Mouse (Mus musculus): Measurements from ENCODE around the gene Tbc1d2.
A peak's percentile ranks its signal among the peaks of the same experiment; 100 is the strongest.

DNA sequence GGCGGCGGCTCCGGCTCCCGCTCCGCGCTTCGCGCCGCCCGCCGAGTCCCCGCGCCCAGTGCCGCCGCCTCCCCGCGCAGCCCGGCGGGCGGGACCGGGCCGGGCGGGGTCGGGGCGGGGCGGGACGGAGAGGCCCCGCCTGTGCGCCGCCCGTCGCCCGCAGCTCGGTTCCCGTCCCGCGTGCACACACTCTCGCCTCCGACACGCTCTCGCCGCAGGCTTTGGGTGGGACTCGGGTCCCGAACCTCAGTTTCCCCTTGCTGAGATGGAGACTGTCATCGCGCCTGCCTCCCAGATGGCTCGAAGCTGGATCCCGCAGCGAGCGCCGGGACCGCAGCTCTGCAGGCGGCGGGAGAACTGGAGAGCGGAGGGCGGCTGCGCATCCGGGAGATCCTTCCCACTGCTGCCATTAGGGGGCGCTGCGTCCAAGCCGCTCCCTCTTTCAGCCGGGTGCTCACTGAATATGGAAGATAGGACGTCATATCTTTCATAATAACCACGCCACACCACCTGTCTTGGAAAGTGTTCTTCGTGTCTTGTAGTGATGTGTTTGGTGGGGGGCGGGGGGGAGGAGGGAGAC, 48.1 kb downstream of the Tbc1d2 start, which contains the start of gene Coro2a:
- TF ChIP-seq CTCF (IDR thresholded peaks at IDR 0.05; ENCODE audit: borderline replicate concordance, insufficient read depth, low read depth, low read length) = peak; percentile 78
- peak; percentile 81 for TF ChIP-seq POLR2A (IDR thresholded peaks at IDR 0.05; ENCODE audit: borderline replicate concordance, insufficient read depth, low read length)
